Mouse (Mus musculus) liver, postnatal 0 days (tissue): ENCODE data around the gene Odaph.

ENCODE experiments used
- CTCF ChIP-seq: sonication (generic); IDR thresholded peaks from 2 replicates; pipeline ENCODE4 v1.5.1; 2016; ENCODE audit warnings: antibody characterized with exemption, low read depth
- EP300 ChIP-seq: IDR thresholded peaks from 2 replicates; pipeline ENCODE4 v1.6.1; 2016; ENCODE audit warnings: antibody characterized with exemption, low read depth, mild to moderate bottlenecking

- peak; percentile 31; the same call in 1 of the 2 replicates for TF ChIP-seq CTCF
- no peak for TF ChIP-seq EP300
Observed at GRCm38 (mm10) chr5:91951404-91951803, 35.9 kb upstream of the Odaph start.
